Mouse (Mus musculus): ENCODE measurements around the gene Mocs3. TPM values are rescaled to one million over a fixed set of nuclear protein-coding genes. Genes with fewer than 3 reads are reported as not detected.

Gene Mocs3
- polyA plus RNA-seq, 1 experiment from 2014 or later: 7.6 TPM

DNA sequence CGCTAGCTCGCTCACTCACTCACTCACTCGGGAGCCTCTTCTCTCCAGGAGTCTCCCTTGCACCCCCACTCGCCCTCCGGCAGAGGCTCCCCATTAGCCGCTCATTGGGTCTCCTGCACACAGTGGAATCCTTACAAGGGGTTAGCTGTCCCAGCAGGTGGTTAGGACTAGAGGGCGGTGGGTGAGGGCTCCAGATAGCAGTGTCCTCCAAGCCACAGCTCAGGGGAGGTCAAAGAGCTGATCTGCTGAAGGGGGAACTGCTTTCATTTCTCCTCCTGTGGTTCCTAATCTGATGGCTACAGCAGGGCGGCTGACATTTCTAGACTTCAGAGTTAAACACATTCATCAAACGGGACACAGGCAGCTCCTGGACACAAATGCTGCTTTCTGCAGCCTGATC lies 43.0 kb downstream of the Mocs3 start:
- Histone ChIP-seq H3K4me3 (no peak overlapping the region), H3K4me1 (peaks cover 13% of the 10 kb centered on the region; the same call in 1 of the 2 replicates), H3K27me3 (peaks cover 55% of the 10 kb centered on the region), H3K36me3 (no peaks in the 10 kb centered on the region), H3K9me3 (no peaks in the 10 kb centered on the region), H3K27ac (no peak overlapping the region), H3K9ac (no peak overlapping the region), H3K4me2 (no peak overlapping the region)
- 38% methylated on average over 9 of the region's 9 CpGs for WGBS
- no peak for ATAC-seq (ENCODE audit: insufficient number of reproducible peaks, insufficient read depth, low FRiP score, low TSS enrichment, low read depth)

DNA sequence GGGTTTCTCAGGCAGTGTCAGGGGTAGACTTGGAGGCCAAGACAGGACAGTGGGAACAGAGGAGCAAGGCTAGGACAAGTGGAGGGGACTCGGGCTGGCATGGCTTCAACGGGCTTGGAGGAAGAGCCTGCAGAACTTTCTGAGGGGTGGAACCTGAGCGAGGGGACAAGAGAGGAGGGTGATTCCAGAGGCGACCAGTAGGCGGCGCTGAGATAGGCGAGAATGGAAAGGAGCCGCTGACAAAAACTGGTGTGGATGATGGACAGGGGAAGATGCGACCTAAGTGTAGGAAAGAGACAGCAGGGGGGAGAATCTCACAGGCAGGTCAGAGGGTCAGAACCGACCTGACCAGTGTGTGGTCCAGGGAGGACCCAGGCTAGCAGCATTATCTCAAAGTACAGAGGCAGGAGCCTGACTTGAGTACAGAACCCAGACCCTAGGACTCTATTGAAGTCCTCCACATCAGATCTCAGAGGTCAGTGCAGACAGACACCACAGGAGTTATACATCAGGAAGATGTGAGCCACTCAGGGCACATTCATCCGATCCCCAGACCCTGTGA lies 44.0 kb downstream of the Mocs3 start:
- no peak overlapping the region for H3K9ac ChIP-seq

DNA sequence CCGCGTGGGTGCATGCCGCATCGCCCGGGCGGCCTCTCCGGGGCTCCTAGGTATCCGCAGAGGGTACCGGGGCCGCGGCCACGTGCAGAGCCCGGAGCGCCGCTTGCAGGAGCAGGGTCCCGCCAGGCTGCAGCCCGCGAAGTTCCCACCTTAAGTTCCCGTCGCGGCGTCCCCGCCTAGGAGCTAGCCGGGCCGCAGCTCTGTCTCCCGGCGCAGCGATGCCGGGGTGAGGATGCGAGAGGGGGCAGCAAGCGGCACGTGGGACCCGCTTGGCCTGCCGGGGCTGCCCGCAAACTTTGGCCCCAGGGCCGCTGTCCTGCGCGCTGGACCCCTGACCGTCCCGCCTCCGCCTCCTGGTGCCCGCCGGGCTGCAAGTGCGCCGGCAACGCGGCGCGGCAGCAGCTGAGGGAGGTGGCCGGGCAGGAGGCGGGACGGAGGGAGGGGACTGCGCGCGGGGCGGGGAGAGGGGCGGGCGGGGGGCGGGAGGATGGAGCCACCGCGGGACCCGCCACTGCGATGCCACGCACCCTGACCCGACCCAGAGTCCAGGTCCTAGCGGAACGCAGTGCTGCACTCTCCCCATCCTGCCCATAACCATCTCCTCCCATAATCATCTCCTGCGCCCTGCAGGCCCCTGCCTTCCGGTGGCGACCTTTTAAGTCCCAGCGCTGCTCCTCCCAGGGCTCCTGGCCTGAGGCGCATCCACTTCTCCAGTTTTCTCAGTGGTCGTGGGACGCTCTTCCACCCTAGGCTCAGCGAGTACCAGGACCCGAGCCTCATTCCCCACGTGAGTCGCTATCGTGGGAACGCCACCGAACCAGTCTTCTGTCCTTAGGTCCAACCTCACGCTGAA lies 50.5 kb downstream of the Mocs3 start:
- ATAC-seq (ENCODE audit: insufficient number of reproducible peaks, insufficient read depth, low FRiP score, low TSS enrichment, low read depth): peak; percentile 62; the same call in 1 of the 2 replicates

More for the DNA sequence above, 44.0 kb downstream of the Mocs3 start:
- Histone ChIP-seq H3K4me1 (peaks cover 13% of the 10 kb centered on the region; the same call in 1 of the 2 replicates), H3K4me2 (no peak overlapping the region), H3K36me3 (no peaks in the 10 kb centered on the region), H3K27ac (no peak overlapping the region), H3K27me3 (peaks cover 66% of the 10 kb centered on the region), H3K4me3 (no peak overlapping the region), H3K9me3 (no peaks in the 10 kb centered on the region)
- WGBS: 5% methylated on average over 11 of the region's 11 CpGs
- no peak for ATAC-seq (ENCODE audit: insufficient number of reproducible peaks, insufficient read depth, low FRiP score, low TSS enrichment, low read depth)

GRCm38 (mm10) chr2:168281582-168281981 lies 51.2 kb downstream of the Mocs3 start, which contains the start of gene Kcng1:
Gene Kcng1 (minus strand): TSS chr2:168281736.
- Histone ChIP-seq H3K27me3 (peaks cover 79% of the 10 kb centered on the region), H3K4me1 (peaks cover 20% of the 10 kb centered on the region), H3K9ac (peak within 1 kb of the TSS; percentile 72), H3K4me2 (peak within 1 kb of the TSS; percentile 96), H3K4me3 (peak within 1 kb of the TSS; percentile 63), H3K27ac (no peak within 1 kb of the TSS), H3K36me3 (no peaks in the 10 kb centered on the region), H3K9me3 (peaks cover 8% of the 10 kb centered on the region)
- 14% methylated on average over 12 of the region's 12 CpGs for WGBS
- ATAC-seq (ENCODE audit: insufficient number of reproducible peaks, insufficient read depth, low FRiP score, low TSS enrichment, low read depth): no peak

More for the DNA sequence above, 50.5 kb downstream of the Mocs3 start:
- Histone ChIP-seq H3K27me3 (peaks cover 85% of the 10 kb centered on the region), H3K36me3 (no peaks in the 10 kb centered on the region), H3K9ac (peak overlapping the region; percentile 72), H3K4me2 (peak overlapping the region; percentile 96), H3K4me1 (peaks cover 20% of the 10 kb centered on the region), H3K4me3 (peak overlapping the region; percentile 63), H3K9me3 (peaks cover 7% of the 10 kb centered on the region), H3K27ac (no peak overlapping the region)
- 1% methylated on average over 68 of the region's 82 CpGs for WGBS

Other genes starting within 250 kb of the Mocs3 start
- 7.0 and 7.7 TPM in 2 replicates for gene Ripor3, start 220.0 kb upstream of the Mocs3 start, polyA plus RNA-seq (2015; fragmentation: Nextera tagmentation; extraction: Ambion mirVana)
- 3.0 and 3.9 TPM in 2 replicates for gene Pard6b, start 149.6 kb upstream of the Mocs3 start, polyA plus RNA-seq (2015; fragmentation: Nextera tagmentation; extraction: Ambion mirVana)
- gene Adnp, start 23.5 kb upstream of the Mocs3 start, polyA plus RNA-seq (2015; fragmentation: Nextera tagmentation; extraction: Ambion mirVana): 3.1 and 3.9 TPM in 2 replicates
- gene Gm20716, start 258 bp upstream of the Mocs3 start, polyA plus RNA-seq (2015; fragmentation: Nextera tagmentation; extraction: Ambion mirVana): 26.0 and 29.3 TPM in 2 replicates
- 96.6 and 99.5 TPM in 2 replicates for gene Dpm1, start within 50 bp of the Mocs3 start, polyA plus RNA-seq (2015; fragmentation: Nextera tagmentation; extraction: Ambion mirVana)
- 2.1 and 2.2 TPM in 2 replicates for gene Kcng1, start 51.1 kb downstream of the Mocs3 start, polyA plus RNA-seq (2015; fragmentation: Nextera tagmentation; extraction: Ambion mirVana)